Mouse (Mus musculus): Measurements from ENCODE around the gene Gtpbp3. TPM values are rescaled to one million over a fixed set of nuclear protein-coding genes. Genes with fewer than 3 reads are reported as not detected.
A peak's percentile ranks its signal among the peaks of the same experiment; 100 is the strongest.

The Gtpbp3 gene
- total and polyA plus RNA-seq, 3 experiments: 17.4 to 26.7 (median 20.7) TPM

- H3K27me3 ChIP-seq (replicated peaks): no peaks in the 10 kb centered on the region
- peaks cover 8% of the 10 kb centered on the region for H3K9me3 ChIP-seq (replicated peaks; ENCODE audit: low read length)
- peaks cover 16 to 36% of the 10 kb centered on the region in 2 experiments for H3K4me1 ChIP-seq (ENCODE audit: control insufficient read depth in 1 of 2, insufficient read depth in 2 of 2)
- peak within 1 kb of the TSS; percentile 80 to 95 (median 86) for H3K4me3 ChIP-seq (replicated peaks in 1 of 3; ENCODE audit: low read depth in 2 of 3, low read length in 2 of 3, poor library complexity in 1 of 3)
- peaks cover 10 to 30% of the 10 kb centered on the region in 2 experiments for H3K36me3 ChIP-seq (replicated peaks in 1 of 2; ENCODE audit: control insufficient read depth in 1 of 2, insufficient read depth in 1 of 2, low read length in 1 of 2)
- H3K9ac ChIP-seq (ENCODE audit: insufficient read depth, low read depth): peak within 1 kb of the TSS; percentile 80
- peaks cover 7% of the 10 kb centered on the region for H3K79me2 ChIP-seq (replicated peaks; ENCODE audit: control insufficient read depth, extremely low read depth, insufficient read depth, poor library complexity, severe bottlenecking)
- dilution Hi-C loops (cut with MboI; ENCODE audit: extremely low pct_ligation_motif_present, extremely low pct_unique_long_range_greater_than_20kb, low sequenced_read_pairs) (no loop called here), in situ Hi-C loops (cut with MboI; ENCODE audit: low pct_ligation_motif_present, low pct_unique_long_range_greater_than_20kb, low sequenced_read_pairs) (loop anchor here (5.0 kb wide), 1 partner anchor 33 kb away; no protein-coding TSS in a partner anchor)
- H3K27ac ChIP-seq (ENCODE audit: insufficient read depth, low read depth): no peak within 1 kb of the TSS
- DNase-seq (ENCODE audit: extremely low read depth): peak; percentile 99
- H3K4me2 ChIP-seq (ENCODE audit: insufficient read depth, low read depth, poor library complexity, severe bottlenecking): peak within 1 kb of the TSS; percentile 62
- TF ChIP-seq MAFK (IDR thresholded peaks at IDR 0.05; ENCODE audit: insufficient replicate concordance, low read length): no peak
- no peak for TF ChIP-seq RCOR1 (conservative IDR thresholded peaks at IDR 0.05; ENCODE audit: low read depth, low read length)
- peak; percentile 41 for TF ChIP-seq ETS1 (conservative IDR thresholded peaks at IDR 0.05; ENCODE audit: low read depth, low read length)
- TF ChIP-seq CHD1 (IDR thresholded peaks at IDR 0.05; ENCODE audit: low read depth, low read length): no peak
- TF ChIP-seq ELF1 (IDR thresholded peaks at IDR 0.05; ENCODE audit: low read depth, low read length): peak; percentile 94
- TF ChIP-seq E2F4 (IDR thresholded peaks at IDR 0.05; ENCODE audit: insufficient replicate concordance, low read depth, low read length): no peak
- TF ChIP-seq NRF1 (IDR thresholded peaks at IDR 0.05; ENCODE audit: low read depth, low read length): peak; percentile 78
- no peak for TF ChIP-seq PAX5 (IDR thresholded peaks at IDR 0.05; ENCODE audit: low read length)
- TF ChIP-seq USF1 (IDR thresholded peaks at IDR 0.05; ENCODE audit: low read depth, low read length): no peak
- no peak for TF ChIP-seq EP300 (IDR thresholded peaks at IDR 0.05; ENCODE audit: low read length)
- no peak for TF ChIP-seq ZNF384 (IDR thresholded peaks at IDR 0.05; ENCODE audit: low read depth, low read length)
- TF ChIP-seq KAT2A (IDR thresholded peaks at IDR 0.05; ENCODE audit: insufficient replicate concordance, low read length): peak; percentile 99
- peak; percentile 93 for TF ChIP-seq MAZ (IDR thresholded peaks at IDR 0.05; ENCODE audit: low read depth, low read length)
- TF ChIP-seq NELFE (IDR thresholded peaks at IDR 0.05; ENCODE audit: low read depth, low read length): peak; percentile 76
- peak; percentile 82 for TF ChIP-seq TCF12 (IDR thresholded peaks at IDR 0.05; ENCODE audit: low read depth, low read length)
- peak; percentile 82; the same call in 1 of the 2 replicates for TF ChIP-seq MXI1 (IDR thresholded peaks at IDR 0.05; ENCODE audit: low read depth, low read length)
- TF ChIP-seq POLR2AphosphoS2 (IDR thresholded peaks at IDR 0.05; ENCODE audit: low read depth, low read length): peak; percentile 37; the same call in 1 of the 2 replicates
- peak; percentile 99 for TF ChIP-seq HCFC1 (IDR thresholded peaks at IDR 0.05; ENCODE audit: low read depth, low read length)
- peak; percentile 84 for TF ChIP-seq BHLHE40 (IDR thresholded peaks at IDR 0.05; ENCODE audit: low read depth, low read length)
- TF ChIP-seq CTCF (conservative IDR thresholded peaks at IDR 0.05 in 1 of 2, IDR thresholded peaks at IDR 0.05 in 1 of 2; ENCODE audit: low read depth in 2 of 2, low read length in 2 of 2): peak; percentile 82 to 100
- no peak for TF ChIP-seq ZKSCAN1 (IDR thresholded peaks at IDR 0.05; ENCODE audit: borderline replicate concordance, low read depth, low read length)
- TF ChIP-seq CHD2 (IDR thresholded peaks at IDR 0.05; ENCODE audit: low read length): peak; percentile 98
- TF ChIP-seq MAX (IDR thresholded peaks at IDR 0.05; ENCODE audit: low read length): peak; percentile 89
- peak; percentile 91 for TF ChIP-seq MYC (IDR thresholded peaks at IDR 0.05; ENCODE audit: low read depth, low read length)
- 0 out of 2 replicates have a peak, but pooled peaks have one; percentile 6 for TF ChIP-seq TBP (conservative IDR thresholded peaks at IDR 0.05; ENCODE audit: low read depth, low read length)
- TF ChIP-seq POLR2A (IDR thresholded peaks at IDR 0.05; ENCODE audit: low read depth, low read length): peak; percentile 78
- no peak for TF ChIP-seq ZC3H11A (IDR thresholded peaks at IDR 0.05; ENCODE audit: low read depth, low read length)
- peak; percentile 97 for TF ChIP-seq SIN3A (IDR thresholded peaks at IDR 0.05; ENCODE audit: low read length)
- TF ChIP-seq SMC3 (IDR thresholded peaks at IDR 0.05; ENCODE audit: low read depth, low read length): peak; percentile 72
- TF ChIP-seq GABPA (IDR thresholded peaks at IDR 0.05; ENCODE audit: insufficient replicate concordance, low read depth, low read length): peak; percentile 91; the same call in 1 of the 2 replicates
- no peak for TF ChIP-seq USF2 (conservative IDR thresholded peaks at IDR 0.05; ENCODE audit: low read depth, low read length)
- peak; percentile 76; the same call in 1 of the 2 replicates for TF ChIP-seq ZMIZ1 (IDR thresholded peaks at IDR 0.05; ENCODE audit: low read depth, low read length)
- TF ChIP-seq UBTF (IDR thresholded peaks at IDR 0.05; ENCODE audit: low read depth, low read length): peak; percentile 46; the same call in 1 of the 2 replicates
- TF ChIP-seq IRF4 (IDR thresholded peaks at IDR 0.05; ENCODE audit: low read depth, low read length): peak; percentile 81
- TF ChIP-seq MEF2A (IDR thresholded peaks at IDR 0.05; ENCODE audit: borderline replicate concordance, low read depth, low read length): peak; percentile 87
- TF ChIP-seq JUND (conservative IDR thresholded peaks at IDR 0.05; ENCODE audit: low read depth, low read length): peak; percentile 34; the same call in 1 of the 2 replicates
- TF ChIP-seq JUN (IDR thresholded peaks at IDR 0.05; ENCODE audit: insufficient read depth, low read depth, low read length): peak; percentile 57
These were observed 23.1 kb upstream of the Gtpbp3 start, which contains the start of gene Mrpl34 for GRCm38 (mm10) chr8:71464513-71465500. Mrpl34 (plus strand) TSS chr8:71464959.
